Mouse (Mus musculus): ENCODE results near the gene Pde4b. TPM values are rescaled to one million over a fixed set of nuclear protein-coding genes. Genes with fewer than 3 reads are reported as not detected.

Pde4b gene
- total RNA-seq, 1 experiment = 1.4 TPM

DNA sequence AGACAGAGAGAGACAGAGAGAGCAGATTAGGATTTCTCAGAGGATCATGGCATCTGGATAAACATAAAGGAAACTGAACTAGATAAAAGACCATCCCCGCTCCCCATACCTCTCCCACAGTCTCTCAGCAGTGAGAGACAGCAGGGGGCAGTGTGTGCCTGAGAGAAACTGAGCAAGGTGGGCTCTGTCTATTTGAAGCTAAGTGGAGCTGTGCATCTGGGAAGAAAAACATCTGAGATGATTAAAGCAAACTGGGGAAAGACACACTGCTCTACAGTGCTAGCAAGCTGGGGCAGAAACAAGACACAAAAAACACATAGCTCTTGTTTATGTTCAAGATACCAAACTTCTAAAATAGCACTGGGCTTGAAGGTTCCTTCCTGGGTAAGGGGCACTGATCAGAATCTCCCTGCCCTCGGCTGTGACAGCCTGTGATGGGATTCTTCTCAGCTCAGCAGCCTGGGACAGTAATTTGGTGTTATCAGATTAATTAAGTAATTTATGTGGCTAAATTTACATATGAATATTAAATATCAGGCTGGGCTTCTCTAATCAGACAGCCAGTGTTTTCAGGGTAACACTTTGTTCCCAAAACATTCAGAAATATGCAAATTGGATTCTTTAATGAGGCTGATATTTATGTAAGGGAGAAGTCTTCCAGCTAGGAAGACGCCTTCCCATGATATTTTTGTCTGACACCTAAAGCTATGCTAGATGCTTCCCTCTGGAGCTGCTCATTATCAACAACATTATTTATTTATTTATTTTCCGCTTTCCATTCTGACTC is 399.0 kb downstream of the Pde4b start:
- Histone ChIP-seq H3K27ac (ENCODE audit: insufficient read depth, low read depth, low read length, poor library complexity, severe bottlenecking) (no peak overlapping the region), H3K36me3 (ENCODE audit: control insufficient read depth, insufficient read depth, low read length, poor library complexity, severe bottlenecking) (no peaks in the 10 kb centered on the region), H3K4me1 (ENCODE audit: control insufficient read depth in 2 of 2, insufficient read depth in 2 of 2, low read length in 2 of 2, poor library complexity in 1 of 2) (no peaks in the 10 kb centered on the region), H3K9me3 (ENCODE audit: control insufficient read depth, insufficient read depth, low read depth, low read length) (no peaks in the 10 kb centered on the region), H3K9ac (ENCODE audit: insufficient read depth, low read depth, low read length, poor library complexity, severe bottlenecking) (no peak overlapping the region), H3K4me3 (ENCODE audit: insufficient read depth in 1 of 2, low read depth in 1 of 2, low read length in 2 of 2, poor library complexity in 1 of 2, severe bottlenecking in 1 of 2) (no peak overlapping the region)
- DNase-seq (ENCODE audit: low read depth, low spot score) = no peak
- in situ Hi-C loops (cut with MboI; ENCODE audit: low sequenced_read_pairs in 2 of 2, unreplicated experiment in 2 of 2) = loop anchor here (10.0 to 25.0 kb wide), 2 partner anchors 168 to 176 kb away; no protein-coding TSS in a partner anchor
- TF ChIP-seq ZNF384 (IDR thresholded peaks at IDR 0.05; ENCODE audit: low read depth, low read length) (no peak), ZC3H11A (IDR thresholded peaks at IDR 0.05; ENCODE audit: borderline replicate concordance, low read depth, low read length) (no peak), MAFK (IDR thresholded peaks at IDR 0.05; ENCODE audit: insufficient read depth, low read depth, low read length) (no peak), HCFC1 (IDR thresholded peaks at IDR 0.05; ENCODE audit: borderline replicate concordance, insufficient read depth, low read length) (no peak), CHD2 (IDR thresholded peaks at IDR 0.05; ENCODE audit: low read depth, low read length) (no peak)

DNA sequence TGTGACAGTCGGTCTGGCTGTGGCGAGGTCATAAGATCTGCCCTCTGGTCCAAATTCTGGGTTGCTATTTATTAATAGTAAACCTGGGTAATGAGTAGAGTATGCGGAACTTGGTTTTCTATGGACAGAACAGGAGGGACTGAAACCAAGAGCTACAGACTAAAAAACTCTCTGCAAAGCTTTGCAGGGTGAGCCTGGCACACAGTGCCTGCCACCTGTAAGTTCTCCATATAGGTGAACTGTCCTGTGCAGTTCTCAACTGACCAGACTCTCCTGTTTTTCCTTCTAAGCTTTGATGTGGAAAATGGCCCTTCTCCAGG is 399.5 kb downstream of the Pde4b start:
- TF ChIP-seq CHD2 (IDR thresholded peaks at IDR 0.05; ENCODE audit: low read depth, low read length) (no peak), ZC3H11A (IDR thresholded peaks at IDR 0.05; ENCODE audit: borderline replicate concordance, low read depth, low read length) (no peak), ZNF384 (IDR thresholded peaks at IDR 0.05; ENCODE audit: low read depth, low read length) (no peak), HCFC1 (IDR thresholded peaks at IDR 0.05; ENCODE audit: borderline replicate concordance, insufficient read depth, low read length) (no peak), MAFK (IDR thresholded peaks at IDR 0.05; ENCODE audit: insufficient read depth, low read depth, low read length) (no peak)

DNA sequence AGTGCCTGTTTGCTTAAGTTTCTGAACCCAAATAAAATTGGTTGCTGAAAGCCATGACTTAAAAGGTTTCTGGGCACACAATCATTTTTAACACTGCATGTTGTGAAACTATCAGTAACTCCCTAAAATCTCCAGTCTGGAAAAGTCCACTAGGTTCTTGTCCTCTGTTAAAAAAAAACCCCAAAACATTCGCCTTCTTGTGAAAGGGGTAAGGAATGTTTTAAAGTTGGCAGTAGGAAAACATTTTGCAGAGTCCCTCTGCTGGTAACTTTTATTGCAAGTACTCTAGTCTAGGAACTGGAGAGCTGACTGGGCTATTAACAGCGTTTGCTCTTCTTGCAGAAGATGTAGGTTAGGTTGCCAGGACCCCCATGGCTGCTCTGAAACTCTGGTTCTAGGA is 400.7 kb downstream of the Pde4b start:
- H3K9ac ChIP-seq (ENCODE audit: insufficient read depth, low read depth, low read length, poor library complexity, severe bottlenecking) = no peak overlapping the region
- H3K4me1 ChIP-seq (ENCODE audit: control insufficient read depth in 2 of 2, insufficient read depth in 2 of 2, low read length in 2 of 2, poor library complexity in 1 of 2) = no peaks in the 10 kb centered on the region
- no peaks in the 10 kb centered on the region for H3K36me3 ChIP-seq (ENCODE audit: control insufficient read depth, insufficient read depth, low read length, poor library complexity, severe bottlenecking)
- no peak for DNase-seq (ENCODE audit: low read depth, low spot score)
- no peak overlapping the region for H3K4me3 ChIP-seq (ENCODE audit: insufficient read depth in 1 of 2, low read depth in 1 of 2, low read length in 2 of 2, poor library complexity in 1 of 2, severe bottlenecking in 1 of 2)
- H3K9me3 ChIP-seq (ENCODE audit: control insufficient read depth, insufficient read depth, low read depth, low read length) = no peaks in the 10 kb centered on the region
- in situ Hi-C loops (cut with MboI; ENCODE audit: low sequenced_read_pairs in 2 of 2, unreplicated experiment in 2 of 2) = loop anchor here (10.0 to 25.0 kb wide), 2 partner anchors 167 to 174 kb away; no protein-coding TSS in a partner anchor
- no peak overlapping the region for H3K27ac ChIP-seq (ENCODE audit: insufficient read depth, low read depth, low read length, poor library complexity, severe bottlenecking)
- TF ChIP-seq CHD2 (IDR thresholded peaks at IDR 0.05; ENCODE audit: low read depth, low read length) = no peak
- TF ChIP-seq MAFK (IDR thresholded peaks at IDR 0.05; ENCODE audit: insufficient read depth, low read depth, low read length) = no peak
- TF ChIP-seq ZC3H11A (IDR thresholded peaks at IDR 0.05; ENCODE audit: borderline replicate concordance, low read depth, low read length) = no peak
- TF ChIP-seq HCFC1 (IDR thresholded peaks at IDR 0.05; ENCODE audit: borderline replicate concordance, insufficient read depth, low read length) = no peak
- no peak for TF ChIP-seq ZNF384 (IDR thresholded peaks at IDR 0.05; ENCODE audit: low read depth, low read length)

More for the DNA sequence above, 399.5 kb downstream of the Pde4b start:
- Histone ChIP-seq H3K9ac (ENCODE audit: insufficient read depth, low read depth, low read length, poor library complexity, severe bottlenecking) (no peak overlapping the region), H3K9me3 (ENCODE audit: control insufficient read depth, insufficient read depth, low read depth, low read length) (no peaks in the 10 kb centered on the region), H3K4me1 (ENCODE audit: control insufficient read depth in 2 of 2, insufficient read depth in 2 of 2, low read length in 2 of 2, poor library complexity in 1 of 2) (no peaks in the 10 kb centered on the region), H3K27ac (ENCODE audit: insufficient read depth, low read depth, low read length, poor library complexity, severe bottlenecking) (no peak overlapping the region), H3K36me3 (ENCODE audit: control insufficient read depth, insufficient read depth, low read length, poor library complexity, severe bottlenecking) (no peaks in the 10 kb centered on the region), H3K4me3 (ENCODE audit: insufficient read depth in 1 of 2, low read depth in 1 of 2, low read length in 2 of 2, poor library complexity in 1 of 2, severe bottlenecking in 1 of 2) (no peak overlapping the region)
- no peak for DNase-seq (ENCODE audit: low read depth, low spot score)
- in situ Hi-C loops (cut with MboI; ENCODE audit: low sequenced_read_pairs in 2 of 2, unreplicated experiment in 2 of 2) = loop anchor here (10.0 to 25.0 kb wide), 2 partner anchors 168 to 175 kb away; no protein-coding TSS in a partner anchor

DNA sequence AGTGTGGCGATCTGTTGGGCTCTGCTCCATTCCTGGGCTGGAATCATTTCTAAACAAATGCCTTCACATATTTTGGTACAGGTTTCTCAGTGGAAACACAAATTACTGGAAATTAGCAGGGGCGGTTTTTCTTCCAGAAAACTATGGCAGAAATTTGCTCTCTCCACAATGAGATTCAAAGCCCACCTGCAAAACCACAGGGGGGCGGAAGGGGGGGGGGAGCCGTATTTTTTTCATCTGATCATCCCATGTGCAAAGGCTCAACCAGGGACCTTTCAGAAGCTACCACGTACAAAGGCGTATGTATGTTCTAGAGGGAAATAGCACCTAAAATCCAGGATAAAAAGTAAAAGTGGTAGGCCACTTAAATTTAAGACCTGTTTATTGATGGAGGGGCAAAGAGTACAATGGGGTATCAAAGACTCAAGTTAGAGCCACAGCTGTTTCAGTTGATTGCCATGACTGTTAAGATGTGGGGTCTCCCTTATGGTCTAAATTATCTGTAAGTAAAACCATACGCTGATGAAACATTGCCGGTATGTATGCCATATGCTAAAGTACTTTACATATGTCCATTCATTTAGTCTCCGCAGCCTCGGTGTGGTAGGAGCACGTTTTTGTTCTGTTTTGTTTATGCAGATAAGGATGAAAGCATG is 404.3 kb downstream of the Pde4b start:
- Histone ChIP-seq H3K36me3 (ENCODE audit: control insufficient read depth, insufficient read depth, low read length, poor library complexity, severe bottlenecking) (no peaks in the 10 kb centered on the region), H3K4me3 (ENCODE audit: insufficient read depth in 1 of 2, low read depth in 1 of 2, low read length in 2 of 2, poor library complexity in 1 of 2, severe bottlenecking in 1 of 2) (no peak overlapping the region), H3K27ac (ENCODE audit: insufficient read depth, low read depth, low read length, poor library complexity, severe bottlenecking) (no peak overlapping the region), H3K9ac (ENCODE audit: insufficient read depth, low read depth, low read length, poor library complexity, severe bottlenecking) (no peak overlapping the region), H3K9me3 (ENCODE audit: control insufficient read depth, insufficient read depth, low read depth, low read length) (no peaks in the 10 kb centered on the region), H3K4me1 (ENCODE audit: control insufficient read depth in 2 of 2, insufficient read depth in 2 of 2, low read length in 2 of 2, poor library complexity in 1 of 2) (no peaks in the 10 kb centered on the region)
- in situ Hi-C loops (cut with MboI; ENCODE audit: low sequenced_read_pairs in 2 of 2, unreplicated experiment in 2 of 2) = loop anchor here in 1 of 2 experiments (25.0 kb wide), 1 partner anchor 171 kb away; no protein-coding TSS in a partner anchor
- no peak for DNase-seq (ENCODE audit: low read depth, low spot score)
- TF ChIP-seq MAFK (IDR thresholded peaks at IDR 0.05; ENCODE audit: insufficient read depth, low read depth, low read length) (no peak), ZNF384 (IDR thresholded peaks at IDR 0.05; ENCODE audit: low read depth, low read length) (no peak), CHD2 (IDR thresholded peaks at IDR 0.05; ENCODE audit: low read depth, low read length) (no peak), HCFC1 (IDR thresholded peaks at IDR 0.05; ENCODE audit: borderline replicate concordance, insufficient read depth, low read length) (no peak), ZC3H11A (IDR thresholded peaks at IDR 0.05; ENCODE audit: borderline replicate concordance, low read depth, low read length) (no peak)
